Mouse (Mus musculus): ENCODE results near the gene Amph. TPM values are rescaled to one million over a fixed set of nuclear protein-coding genes. Genes with fewer than 3 reads are reported as not detected.
"Not testable (repeated sequence)": the region's sequence is repeated elsewhere in the genome, so short reads cannot be mapped to it uniquely, and the experiment has no call there.

The Amph gene
- polyA plus RNA-seq, 1 experiment, result 178 TPM

GRCm38 (mm10) chr13:19022310-19022709 is 74.3 kb downstream of the Amph start:
- DNase-seq (ENCODE audit: extremely low spot score in 1 of 2, low spot score in 1 of 2), result no peak

DNA sequence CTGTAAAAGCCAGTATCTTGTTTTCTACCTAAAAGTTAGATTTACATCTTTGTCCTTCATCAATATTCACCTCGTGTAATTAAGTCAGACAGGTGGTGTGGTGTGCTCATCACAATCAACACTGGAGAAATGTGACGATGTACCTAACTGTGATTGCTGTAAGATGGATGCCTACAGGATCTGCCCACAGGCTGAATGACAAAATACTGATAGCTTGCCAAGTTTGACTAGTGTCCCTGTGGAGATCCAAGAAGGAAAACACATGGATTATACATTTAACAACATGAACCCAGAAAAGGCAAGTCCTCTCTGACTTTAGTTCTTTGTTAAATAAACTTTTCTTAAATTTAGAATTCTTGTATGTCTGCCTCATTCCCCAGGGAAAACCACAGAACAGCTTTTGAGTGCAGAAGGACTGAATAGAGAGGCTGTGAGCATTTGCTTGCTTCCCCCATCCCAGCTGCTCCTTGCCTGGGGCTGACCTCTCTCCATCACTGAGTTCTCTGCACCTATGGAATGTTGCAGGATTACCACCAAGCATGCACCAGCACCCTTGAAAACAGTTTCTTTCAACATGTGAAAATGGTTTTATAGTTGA is 77.2 kb downstream of the Amph start:
- DNase-seq (ENCODE audit: extremely low spot score in 1 of 2, low spot score in 1 of 2), result no peak

DNA sequence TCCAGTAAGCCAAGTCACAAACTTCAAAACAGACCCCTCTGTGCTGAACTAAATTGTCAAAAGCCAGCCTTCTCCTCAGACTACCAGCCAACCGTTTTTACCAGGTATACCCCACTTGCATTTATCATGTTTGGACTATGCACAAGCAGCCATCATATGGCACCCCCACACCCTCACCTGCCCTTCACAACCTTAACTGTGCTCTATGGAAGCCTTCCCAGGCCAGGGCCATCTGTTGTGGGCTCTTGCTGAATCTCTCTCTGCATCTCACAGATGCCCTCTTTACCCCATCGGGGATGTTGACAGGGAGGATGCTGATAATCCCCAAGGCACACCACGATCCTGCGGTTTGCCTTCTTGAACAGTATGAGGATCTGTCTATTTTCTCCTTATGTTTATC is 77.9 kb downstream of the Amph start:
- no peak for DNase-seq (ENCODE audit: extremely low spot score in 1 of 2, low spot score in 1 of 2)

DNA sequence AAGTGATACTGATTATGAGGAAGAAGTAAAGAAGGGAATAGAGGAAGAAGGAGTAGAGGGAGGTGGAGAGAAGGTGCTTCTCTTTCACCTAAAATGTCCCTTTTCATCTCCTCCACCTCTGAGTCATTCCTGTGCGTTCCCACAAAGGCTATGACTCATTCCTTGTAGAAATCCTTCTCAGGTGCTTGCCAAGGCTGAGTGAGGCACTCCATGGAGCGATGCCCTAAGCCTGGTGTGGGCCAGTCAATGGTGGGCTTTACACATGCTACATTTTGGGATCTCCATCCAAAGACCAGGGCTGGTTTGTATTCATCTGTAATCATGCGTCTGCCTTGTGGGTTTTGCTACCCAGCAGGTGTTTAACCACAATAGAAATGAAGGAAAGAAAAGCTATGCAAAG is 78.9 kb downstream of the Amph start:
- peak in 1 of 2 experiments; percentile 49 for DNase-seq (ENCODE audit: extremely low spot score in 1 of 2, low spot score in 1 of 2)

DNA sequence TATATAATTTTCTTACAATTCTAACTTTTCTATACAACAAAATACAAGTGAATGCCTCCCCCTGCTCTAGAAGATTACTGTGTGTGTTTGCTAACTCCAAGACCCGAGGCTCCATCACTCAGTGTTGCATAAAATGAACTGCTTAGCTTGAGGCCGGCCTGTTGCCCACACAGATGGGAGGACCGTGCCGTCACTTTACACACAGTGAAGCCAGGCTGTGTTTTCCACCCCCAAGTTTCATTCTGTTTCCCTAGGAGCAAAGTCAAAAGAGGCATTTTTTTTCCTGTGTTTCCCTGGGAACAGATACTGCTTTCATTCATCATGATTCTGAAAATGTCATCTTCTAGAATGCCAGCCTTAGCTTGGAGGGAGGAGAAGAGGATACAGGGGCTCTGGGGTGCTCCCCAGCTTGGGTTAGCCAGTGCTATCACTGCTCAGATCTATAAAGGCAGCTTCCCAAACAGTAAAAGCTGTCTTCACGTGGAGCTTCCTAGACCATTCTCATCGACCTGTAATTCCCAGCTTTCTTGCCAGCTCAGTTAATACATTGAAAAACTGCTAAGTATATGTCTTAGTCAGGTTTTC is 79.9 kb downstream of the Amph start:
- peak; percentile 28 to 72 for DNase-seq (ENCODE audit: extremely low spot score in 1 of 2, low spot score in 1 of 2)

DNA sequence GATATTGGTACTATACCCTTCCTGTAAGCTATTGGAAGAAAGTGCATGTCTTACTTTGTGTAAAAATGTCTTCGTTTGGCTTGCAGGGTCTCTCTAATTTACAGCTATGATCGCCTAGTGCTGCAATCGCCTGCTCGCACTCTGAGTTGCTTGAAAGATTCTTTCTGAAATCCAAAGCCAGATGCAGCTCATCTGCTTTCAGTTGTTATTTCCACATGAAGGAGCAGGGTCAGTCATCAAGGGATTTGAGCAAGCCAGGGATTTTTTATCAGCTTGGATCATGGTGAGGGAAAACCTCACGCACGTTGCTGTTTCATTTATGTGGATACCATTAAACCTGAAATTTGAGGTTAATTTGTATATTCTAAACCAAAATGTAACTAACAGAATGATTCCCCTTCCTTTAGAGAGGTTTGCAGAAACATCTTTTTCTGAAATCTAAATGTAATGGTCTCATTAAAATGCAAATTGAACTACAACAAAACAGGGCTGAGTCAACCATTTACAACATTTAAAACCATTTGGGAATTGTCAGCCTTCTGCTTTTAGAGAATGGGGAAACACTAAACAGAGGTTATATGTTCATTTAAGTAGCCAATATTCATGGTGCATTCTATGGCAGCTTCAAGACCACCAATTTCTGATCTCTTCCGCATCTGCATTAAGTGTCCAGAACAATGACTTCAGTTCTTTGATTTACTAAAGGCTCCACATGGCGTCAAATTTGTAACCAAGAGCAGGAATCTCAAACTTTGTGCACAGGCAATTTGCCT is 84.1 kb downstream of the Amph start:
- DNase-seq (ENCODE audit: extremely low spot score in 1 of 2, low spot score in 1 of 2), result no peak

DNA sequence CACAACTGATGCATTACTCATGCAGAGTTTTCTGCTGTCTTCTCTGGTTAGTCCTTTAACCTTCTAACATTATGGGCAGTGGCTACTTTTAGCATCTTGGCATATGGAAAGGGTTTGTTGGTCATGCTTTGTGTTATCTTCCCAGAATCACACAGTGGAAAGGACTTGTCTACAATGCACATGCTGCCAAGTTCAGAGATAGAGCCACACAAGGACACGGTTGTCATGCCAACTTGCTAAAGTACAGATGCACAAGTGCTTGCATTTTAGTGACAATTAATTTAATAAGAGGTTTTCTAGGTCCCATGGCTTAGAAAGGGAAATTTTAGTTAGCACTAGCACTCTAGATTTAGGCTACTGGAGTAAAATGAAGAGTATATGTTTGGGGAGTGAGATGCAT is 104.1 kb downstream of the Amph start:
- no peak for DNase-seq (ENCODE audit: extremely low spot score in 1 of 2, low spot score in 1 of 2)

DNA sequence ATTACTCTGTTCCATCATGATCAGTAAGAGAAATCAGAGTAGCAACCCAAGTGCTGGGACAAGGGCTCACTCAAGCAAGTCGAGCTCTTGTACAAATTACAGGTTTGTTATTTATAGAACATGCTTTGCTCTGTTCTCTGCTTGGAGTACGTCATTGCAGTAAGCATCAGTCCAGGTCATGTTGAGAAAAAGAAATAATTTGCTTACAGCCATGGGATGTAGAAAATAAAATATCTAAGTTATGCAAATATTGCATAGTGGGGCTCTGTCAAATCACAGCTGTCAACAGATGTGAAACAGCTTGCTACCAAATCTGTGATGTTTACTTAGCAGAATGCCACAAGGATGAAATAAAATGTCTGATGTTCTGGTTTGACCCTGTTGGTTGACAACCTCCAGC is 106.5 kb downstream of the Amph start:
- DNase-seq (ENCODE audit: extremely low spot score in 1 of 2, low spot score in 1 of 2), result no peak

GRCm38 (mm10) chr13:19072261-19072660 is 124.3 kb downstream of the Amph start:
- DNase-seq (ENCODE audit: extremely low spot score in 1 of 2, low spot score in 1 of 2), result no peak

- DNase-seq (ENCODE audit: extremely low spot score in 1 of 2, low spot score in 1 of 2), result peak; percentile 58 to 70
Observed at GRCm38 (mm10) chr13:19077427-19077826, 129.4 kb downstream of the Amph start.

- no peak for DNase-seq (ENCODE audit: extremely low spot score in 1 of 2, low spot score in 1 of 2)
Observed at GRCm38 (mm10) chr13:19081932-19082331, 133.9 kb downstream of the Amph start.

DNA sequence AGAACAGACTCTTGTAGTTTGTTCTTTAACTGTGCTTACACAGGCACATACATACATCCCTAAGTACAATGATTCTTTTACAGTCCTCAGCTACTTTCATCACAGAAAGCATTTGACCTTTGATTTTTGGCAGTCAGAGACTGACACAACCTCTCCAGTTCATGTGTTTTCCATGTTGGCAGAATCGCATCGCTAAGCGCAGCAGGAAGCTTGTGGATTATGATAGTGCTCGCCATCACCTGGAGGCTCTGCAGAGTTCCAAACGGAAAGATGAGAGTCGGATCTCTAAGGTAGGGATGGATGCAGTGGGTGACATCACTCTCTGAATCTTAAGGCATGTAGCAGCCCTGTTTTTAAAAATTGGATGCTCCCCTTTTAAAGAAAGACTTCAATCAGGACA is 146.6 kb downstream of the Amph start:
- DNase-seq (ENCODE audit: extremely low spot score in 1 of 2, low spot score in 1 of 2), result no peak

- DNase-seq (ENCODE audit: extremely low spot score in 1 of 2, low spot score in 1 of 2), result no peak
Observed at GRCm38 (mm10) chr13:19097117-19097516, 149.1 kb downstream of the Amph start.

GRCm38 (mm10) chr13:19101889-19102402 is 153.9 kb downstream of the Amph start:
- DNase-seq (ENCODE audit: extremely low spot score in 1 of 2, low spot score in 1 of 2), result peak; percentile 96 to 98

DNA sequence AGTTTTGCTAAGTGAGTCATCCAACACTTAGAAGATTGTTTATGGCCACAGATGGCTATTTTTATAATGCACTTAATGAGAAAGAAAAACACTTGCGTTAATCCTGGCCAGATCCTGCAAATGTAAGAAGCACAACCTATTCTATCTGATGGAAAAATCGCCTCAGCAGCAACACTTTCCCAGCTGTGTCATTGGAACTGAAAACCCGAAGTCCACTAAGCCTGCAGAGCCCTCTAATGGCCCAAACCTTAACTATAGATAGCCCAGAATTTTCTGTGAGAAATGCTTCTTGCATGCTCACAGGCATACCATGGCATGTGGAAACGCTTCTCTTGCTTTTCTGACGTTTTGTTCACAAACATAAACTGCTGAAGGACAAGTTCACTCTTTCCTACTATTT is 158.4 kb downstream of the Amph start:
- DNase-seq (ENCODE audit: extremely low spot score in 1 of 2, low spot score in 1 of 2), result peak in 1 of 2 experiments; percentile 35

GRCm38 (mm10) chr13:19109331-19109730 is 161.3 kb downstream of the Amph start:
- no peak for DNase-seq (ENCODE audit: extremely low spot score in 1 of 2, low spot score in 1 of 2)

DNA sequence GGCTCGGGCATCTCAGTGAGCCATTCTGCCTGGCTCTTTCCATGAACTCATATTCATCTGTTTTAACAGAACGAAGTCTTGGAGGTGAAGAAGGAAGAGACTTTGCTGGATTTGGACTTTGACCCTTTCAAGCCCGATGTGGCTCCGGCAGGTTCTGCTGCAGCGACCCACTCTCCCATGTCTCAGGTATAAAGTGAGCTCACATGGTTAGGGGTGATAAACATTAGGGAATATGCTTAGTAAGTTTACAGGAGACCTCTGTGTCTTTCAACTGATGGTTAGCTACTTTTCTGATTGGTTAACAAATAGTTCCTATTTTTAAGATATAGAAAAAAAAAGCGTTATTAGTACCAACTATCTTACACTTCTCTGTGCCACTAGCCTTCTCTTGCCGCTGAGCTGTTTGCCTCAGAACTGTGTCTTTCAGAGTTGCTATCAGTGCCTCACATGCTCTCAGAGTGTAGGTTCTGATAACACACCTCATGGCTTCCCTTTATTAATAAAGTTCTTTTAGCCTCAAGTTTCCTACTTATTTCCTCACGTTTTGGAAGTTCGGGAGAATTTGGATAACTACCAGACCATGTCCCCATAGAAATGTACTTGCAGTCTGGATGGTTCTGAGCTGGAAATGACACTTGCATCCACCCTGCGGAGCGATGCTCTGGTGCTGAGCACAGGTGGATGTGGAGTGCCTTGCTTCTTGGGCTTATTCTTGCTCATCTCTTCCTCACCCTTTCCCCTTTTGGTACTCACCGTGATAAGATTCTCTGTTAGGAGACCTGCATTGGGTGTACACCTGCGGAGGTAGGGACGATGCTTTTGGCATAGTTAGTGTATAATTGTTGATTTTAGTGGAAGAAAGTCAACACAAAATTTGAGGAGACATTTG is 165.3 kb downstream of the Amph start:
- DNase-seq (ENCODE audit: extremely low spot score in 1 of 2, low spot score in 1 of 2), result no peak

- not testable (repeated sequence) for DNase-seq (ENCODE audit: extremely low spot score in 1 of 2, low spot score in 1 of 2)
Observed at GRCm38 (mm10) chr13:19114761-19115160, 166.8 kb downstream of the Amph start.

GRCm38 (mm10) chr13:19126912-19127552 is 179.0 kb downstream of the Amph start:
- no peak for DNase-seq (ENCODE audit: extremely low spot score in 1 of 2, low spot score in 1 of 2)

DNA sequence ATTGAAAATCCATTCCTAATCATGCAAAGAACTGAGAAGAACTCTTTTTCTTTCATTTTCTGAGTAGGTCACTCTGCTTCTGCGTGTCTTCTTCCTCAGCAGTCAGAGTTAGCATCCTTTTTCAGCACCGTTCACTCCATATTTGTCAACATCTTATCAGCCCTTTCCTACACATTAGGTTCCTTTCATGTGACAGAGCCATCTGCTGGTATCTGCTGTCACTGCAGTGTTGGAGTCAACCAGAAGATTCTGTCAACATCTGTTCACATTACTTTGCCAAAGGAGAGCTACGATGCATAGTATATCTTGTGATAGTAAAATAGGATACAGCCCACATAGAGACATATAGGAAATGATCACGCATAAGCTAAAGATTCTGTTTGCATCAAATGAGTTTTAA is 185.8 kb downstream of the Amph start:
- DNase-seq (ENCODE audit: extremely low spot score in 1 of 2, low spot score in 1 of 2), result peak; percentile 40 to 85

All from frontal cortex, adult 2 months (tissue).